In the genomic region with DNA sequence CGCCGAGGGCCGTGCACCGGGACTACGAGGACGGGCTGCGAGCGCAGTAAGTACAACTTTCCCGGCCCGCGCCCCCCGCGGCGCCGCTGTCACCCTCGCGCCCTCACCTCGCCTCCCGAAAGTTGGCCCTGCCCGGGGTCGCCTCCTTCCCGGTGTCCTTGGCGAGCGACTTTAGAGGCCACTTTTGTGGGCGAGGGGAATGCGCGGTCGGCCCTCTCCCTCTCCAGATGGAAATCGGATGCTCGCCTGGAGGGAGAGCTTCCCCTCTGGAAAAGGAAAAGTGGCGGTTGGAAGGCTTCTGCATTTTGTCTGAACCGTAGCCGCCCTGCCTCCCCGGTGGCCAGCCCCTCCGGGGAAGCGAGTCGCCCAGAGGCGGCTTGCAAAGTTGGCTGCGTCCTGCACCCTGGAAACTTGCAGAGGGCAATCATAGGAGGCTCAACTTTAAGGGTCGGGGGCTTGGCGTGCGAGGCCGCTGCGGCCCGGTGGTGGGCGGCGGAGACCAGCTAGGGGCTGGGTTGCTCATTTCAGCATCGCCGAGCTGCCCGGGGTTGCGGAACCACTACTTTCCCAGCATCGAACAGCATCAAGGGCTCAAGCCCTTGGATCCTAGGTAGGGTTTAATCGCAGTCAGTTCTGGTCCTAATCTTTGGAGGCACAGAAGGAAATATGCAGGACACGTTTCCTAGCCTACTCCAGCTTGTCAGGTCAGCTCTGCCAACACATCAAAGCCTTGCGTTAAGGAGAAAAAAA, we compare ENCODE assay signal across 8 mouse cellular contexts. TPM values are rescaled to one million over a fixed set of nuclear protein-coding genes. Genes with fewer than 3 reads are reported as not detected.
DNase-seq lines count a peak whose midpoint lies in the region; ATAC-seq and TF ChIP-seq lines count a peak whose summit lies in the region.

No protein-coding gene starts in this region.

- peaks cover 10% of the 10 kb centered on the region; the same call in 1 of the 2 replicates for H3K27me3 ChIP-seq in forebrain, embryonic 12.5 days
- H3K27me3 ChIP-seq in hindbrain, embryonic 11.5 days (ENCODE audit: control insufficient read depth, insufficient read depth, low read length): no peaks in the 10 kb centered on the region
- peaks cover 65% of the 10 kb centered on the region for H3K27me3 ChIP-seq in liver, embryonic 12.5 days (replicated peaks)

- 0 out of 2 replicates have a peak, but pooled peaks have one; percentile 4 for ATAC-seq in forebrain, embryonic 12.5 days (ENCODE audit: low FRiP score)
- ATAC-seq in hindbrain, embryonic 11.5 days (ENCODE audit: low FRiP score): peak; percentile 13
- no peak for ATAC-seq in liver, embryonic 12.5 days

- H3K9ac ChIP-seq in forebrain, embryonic 12.5 days: peak overlapping the region; percentile 80
- peak overlapping the region; percentile 70 for H3K9ac ChIP-seq in hindbrain, embryonic 11.5 days (ENCODE audit: low read depth, low read length)
- H3K9ac ChIP-seq in liver, embryonic 12.5 days: peak overlapping the region; percentile 65

- peak overlapping the region; percentile 87 for H3K27ac ChIP-seq in layer of hippocampus, adult 2 months
- peak overlapping the region; percentile 78 for H3K27ac ChIP-seq in forebrain, embryonic 12.5 days
- peak overlapping the region; percentile 79 for H3K27ac ChIP-seq in hindbrain, embryonic 11.5 days (ENCODE audit: low read depth, low read length)
- H3K27ac ChIP-seq in liver, embryonic 12.5 days: peak overlapping the region; percentile 67

- DNase-seq in layer of hippocampus, adult 2 months (ENCODE audit: low spot score in 2 of 2): no peak
- no peak for DNase-seq in layer of hippocampus, adult 8-10 months (ENCODE audit: low spot score in 2 of 2)
- DNase-seq in adrenal gland, adult 8-10 months: peak; percentile 33
- peak; percentile 67 for DNase-seq in hindbrain, embryonic 11.5 days (ENCODE audit: low spot score)
- peak; percentile 2 to 5 for DNase-seq in natural killer cell, adult 2 months (ENCODE audit: low spot score in 2 of 2)
- no peak for DNase-seq in left cerebral cortex, adult 11 months (ENCODE audit: low spot score)

- under 1% methylated on average over 55 of the region's 55 CpGs for WGBS in forebrain, embryonic 12.5 days
- WGBS in hindbrain, embryonic 11.5 days: under 1% methylated on average over 53 of the region's 55 CpGs
- WGBS in liver, embryonic 12.5 days (ENCODE audit: insufficient replicate concordance): under 1% methylated on average over 52 of the region's 55 CpGs

- peak overlapping the region; percentile 84 for H3K4me2 ChIP-seq in forebrain, embryonic 12.5 days
- H3K4me2 ChIP-seq in hindbrain, embryonic 11.5 days (replicated peaks; ENCODE audit: low read depth, low read length): peak overlapping the region; percentile 74
- peak overlapping the region; percentile 80 for H3K4me2 ChIP-seq in liver, embryonic 12.5 days

- no peaks in the 10 kb centered on the region for H3K9me3 ChIP-seq in forebrain, embryonic 12.5 days
- no peaks in the 10 kb centered on the region for H3K9me3 ChIP-seq in hindbrain, embryonic 11.5 days (ENCODE audit: control insufficient read depth, low read length)
- H3K9me3 ChIP-seq in liver, embryonic 12.5 days (replicated peaks): no peaks in the 10 kb centered on the region

- no peaks in the 10 kb centered on the region for H3K36me3 ChIP-seq in forebrain, embryonic 12.5 days (replicated peaks)
- no peaks in the 10 kb centered on the region for H3K36me3 ChIP-seq in hindbrain, embryonic 11.5 days (ENCODE audit: control insufficient read depth, insufficient read depth, low read length)
- H3K36me3 ChIP-seq in liver, embryonic 12.5 days: no peaks in the 10 kb centered on the region

- H3K4me3 ChIP-seq in layer of hippocampus, adult 2 months: peak overlapping the region; percentile 87
- peak overlapping the region; percentile 71 for H3K4me3 ChIP-seq in forebrain, embryonic 12.5 days (replicated peaks)
- peak overlapping the region; percentile 63 for H3K4me3 ChIP-seq in hindbrain, embryonic 11.5 days (ENCODE audit: low read depth, low read length)
- peak overlapping the region; percentile 64 for H3K4me3 ChIP-seq in liver, embryonic 12.5 days

- peaks cover 9% of the 10 kb centered on the region for H3K4me1 ChIP-seq in forebrain, embryonic 12.5 days
- H3K4me1 ChIP-seq in hindbrain, embryonic 11.5 days (replicated peaks; ENCODE audit: control insufficient read depth, insufficient read depth, low read length): peaks cover 5% of the 10 kb centered on the region; the same call in 1 of the 2 replicates
- peaks cover 17% of the 10 kb centered on the region for H3K4me1 ChIP-seq in liver, embryonic 12.5 days

- no peak for TF ChIP-seq CTCF in layer of hippocampus, adult 2 months (conservative IDR thresholded peaks at IDR 0.05)

RNA-seq across cellular contexts. Expression of a gene that starts 0.5 kb away (rescaled TPM):
- 10 to 100 TPM; 25.6 to 26.4 TPM for total RNA-seq in layer of hippocampus, adult 2 months (2021)
- total RNA-seq in layer of hippocampus, adult 8-10 months (2022): 10 to 100 TPM; 23.0 to 28.5 (median 23.5) TPM
- 10 to 100 TPM; 72.3 to 88.2 (median 80.0) TPM for total RNA-seq in adrenal gland, adult 8-10 months (2022)
- polyA plus RNA-seq in forebrain, embryonic 12.5 days (2016; fragmentation: Nextera tagmentation; extraction: Ambion mirVana): 3.1 and 3.6 TPM in 2 replicates
- polyA plus RNA-seq in hindbrain, embryonic 11.5 days (2014; fragmentation: Nextera tagmentation; extraction: Ambion mirVana): 4.2 and 7.0 TPM in 2 replicates
- polyA plus RNA-seq in liver, embryonic 12.5 days (2016; fragmentation: Nextera tagmentation; extraction: Ambion mirVana): 0.94 and 1.2 TPM in 2 replicates

Comparison
In these comparisons a context has a peak if more than half of its experiments do, and no peak if none do; other contexts are left out.
1. DNase-seq: peak in adrenal gland, adult 8-10 months (single experiment), hindbrain, embryonic 11.5 days (single experiment) and natural killer cell, adult 2 months (2 of 2); none in layer of hippocampus, adult 2 months (0 of 2), layer of hippocampus, adult 8-10 months (0 of 2) and left cerebral cortex, adult 11 months (single experiment).
2. Peak in every context shown above with its lines, with median percentiles within 50 percentile points of each other: H3K27ac ChIP-seq, H3K4me3 ChIP-seq, H3K4me2 ChIP-seq and H3K9ac ChIP-seq.